Mouse (Mus musculus) kidney, embryonic 14.5 days (tissue): ENCODE results near the gene Pld5. TPM values are rescaled to one million over a fixed set of nuclear protein-coding genes. Genes with fewer than 3 reads are reported as not detected.

Source experiments
- ATAC-seq: fragments of 200-750 bp; cut with Nextera tagmentation; 2 replicates; pipeline ENCODE4 v1.8.0; 2017; ENCODE audit warnings: moderate number of reproducible peaks, mild to moderate bottlenecking, moderate TSS enrichment, moderate library complexity; ENCODE audit not compliant: low FRiP score, low TSS enrichment
- H3K27ac ChIP-seq: fragments of 300-500 bp; sonication (generic); 2 replicates; pipeline ENCODE4 v1.5.1; 2014; ENCODE audit warnings: low read depth, mild to moderate bottlenecking, low read length, moderate library complexity, mixed read lengths
- H3K27me3 ChIP-seq: fragments of 300-500 bp; sonication (generic); 2 replicates; pipeline ENCODE4 v1.6.1; 2014; ENCODE audit warnings: mild to moderate bottlenecking, low read length; ENCODE audit not compliant: control insufficient read depth, insufficient read depth
- H3K36me3 ChIP-seq: fragments of 300-500 bp; sonication (generic); 2 replicates; pipeline ENCODE4 v1.6.1; 2014; ENCODE audit warnings: low read length, mixed read lengths; ENCODE audit not compliant: control insufficient read depth, insufficient read depth
- H3K4me1 ChIP-seq: fragments of 300-500 bp; sonication (generic); 2 replicates; pipeline ENCODE4 v1.6.1; 2014; ENCODE audit warnings: low read length, mixed read lengths; ENCODE audit not compliant: control insufficient read depth, insufficient read depth
- H3K4me2 ChIP-seq: fragments of 300-500 bp; sonication (generic); replicated peaks from 2 replicates; pipeline ENCODE4 v1.6.1; 2014; ENCODE audit warnings: low read depth, mild to moderate bottlenecking, low read length
- H3K4me3 ChIP-seq: fragments of 300-500 bp; sonication (generic); 2 replicates; pipeline ENCODE4 v1.5.1; 2014; ENCODE audit warnings: mild to moderate bottlenecking, low read length
- H3K9ac ChIP-seq: fragments of 300-500 bp; sonication (generic); 2 replicates; pipeline ENCODE4 v1.6.1; 2014; ENCODE audit warnings: low read depth, mild to moderate bottlenecking, low read length, moderate library complexity
- H3K9me3 ChIP-seq: fragments of 300-500 bp; sonication (generic); 2 replicates; pipeline ENCODE4 v1.6.1; 2016; ENCODE audit warnings: low read length; ENCODE audit not compliant: control insufficient read depth
- WGBS: fragments of 180-500 bp; shearing (Covaris S2); extraction: QIAGEN DNeasy Blood & Tissue Kit; methylation state at CpG from one replicate; pipeline ENCODE4 v1.1.7; 2014; 5-methylcytosine and 5-hydroxymethylcytosine counted together
- polyA plus RNA-seq: library from polyadenylated mRNA; unstranded; fragments of >200 nt; fragmentation: Nextera tagmentation; extraction: Ambion mirVana; gene quantifications from 2 replicates; pipeline ENCODE4 v1.2.1, GENCODE M21; 2014

Gene Pld5
- polyA plus RNA-seq, 1 experiment from 2014 or later: 2.0 TPM

GRCm38 (mm10) chr1:175970710-175971109 lies 304.4 kb downstream of the Pld5 start:
- no peaks in the 10 kb centered on the region for H3K36me3 ChIP-seq
- no peaks in the 10 kb centered on the region for H3K4me1 ChIP-seq
- no peak overlapping the region for H3K9ac ChIP-seq
- H3K4me2 ChIP-seq: no peak overlapping the region
- H3K4me3 ChIP-seq: no peak overlapping the region
- H3K27me3 ChIP-seq: no peaks in the 10 kb centered on the region
- 90% methylated on average over 5 of the region's 5 CpGs for WGBS
- no peak overlapping the region for H3K27ac ChIP-seq
- ATAC-seq: no peak
- H3K9me3 ChIP-seq: no peaks in the 10 kb centered on the region

GRCm38 (mm10) chr1:175967004-175967745 lies 307.9 kb downstream of the Pld5 start:
- Histone ChIP-seq H3K4me2 (no peak overlapping the region), H3K27me3 (no peaks in the 10 kb centered on the region), H3K9me3 (no peaks in the 10 kb centered on the region), H3K9ac (no peak overlapping the region), H3K27ac (no peak overlapping the region), H3K4me1 (no peaks in the 10 kb centered on the region), H3K36me3 (no peaks in the 10 kb centered on the region), H3K4me3 (no peak overlapping the region)
- ATAC-seq: no peak
- 90% methylated on average over 5 of the region's 5 CpGs for WGBS

- no peak overlapping the region for H3K4me3 ChIP-seq
- no peaks in the 10 kb centered on the region for H3K4me1 ChIP-seq
- no peaks in the 10 kb centered on the region for H3K27me3 ChIP-seq
- no peaks in the 10 kb centered on the region for H3K9me3 ChIP-seq
- H3K4me2 ChIP-seq: no peak overlapping the region
- ATAC-seq: no peak
- no peak overlapping the region for H3K9ac ChIP-seq
- H3K27ac ChIP-seq: no peak overlapping the region
- 87% methylated on average over 2 of the region's 2 CpGs for WGBS
- H3K36me3 ChIP-seq: no peaks in the 10 kb centered on the region
Measured at GRCm38 (mm10) chr1:175961786-175962185, 313.3 kb downstream of the Pld5 start.

- Histone ChIP-seq H3K4me2 (no peak overlapping the region), H3K27me3 (no peaks in the 10 kb centered on the region), H3K9me3 (no peaks in the 10 kb centered on the region), H3K27ac (no peak overlapping the region), H3K4me1 (no peaks in the 10 kb centered on the region), H3K9ac (no peak overlapping the region), H3K36me3 (no peaks in the 10 kb centered on the region), H3K4me3 (no peak overlapping the region)
- 89% methylated on average over 2 of the region's 2 CpGs for WGBS
- ATAC-seq: no peak
Measured at GRCm38 (mm10) chr1:175950851-175951250, 324.3 kb downstream of the Pld5 start.

- no peaks in the 10 kb centered on the region for H3K4me1 ChIP-seq
- no peaks in the 10 kb centered on the region for H3K27me3 ChIP-seq
- ATAC-seq: no peak
- H3K27ac ChIP-seq: no peak overlapping the region
- H3K4me2 ChIP-seq: no peak overlapping the region
- no peak overlapping the region for H3K9ac ChIP-seq
- WGBS: 65% methylated on average over 3 of the region's 3 CpGs
- H3K36me3 ChIP-seq: no peaks in the 10 kb centered on the region
- no peaks in the 10 kb centered on the region for H3K9me3 ChIP-seq
- H3K4me3 ChIP-seq: no peak overlapping the region
Measured at GRCm38 (mm10) chr1:175950421-175950820, 324.7 kb downstream of the Pld5 start.

- H3K4me2 ChIP-seq: no peak overlapping the region
- no peaks in the 10 kb centered on the region for H3K9me3 ChIP-seq
- ATAC-seq: peak; percentile 52; the same call in 1 of the 2 replicates
- no peaks in the 10 kb centered on the region for H3K27me3 ChIP-seq
- H3K4me3 ChIP-seq: no peak overlapping the region
- H3K9ac ChIP-seq: no peak overlapping the region
- H3K36me3 ChIP-seq: no peaks in the 10 kb centered on the region
- no peaks in the 10 kb centered on the region for H3K4me1 ChIP-seq
- H3K27ac ChIP-seq: no peak overlapping the region
- WGBS: 30% methylated on average over 4 of the region's 4 CpGs
Measured at GRCm38 (mm10) chr1:175946718-175947315, 328.3 kb downstream of the Pld5 start.

GRCm38 (mm10) chr1:175943168-175943567 lies 331.9 kb downstream of the Pld5 start:
- Histone ChIP-seq H3K36me3 (no peaks in the 10 kb centered on the region), H3K4me3 (no peak overlapping the region), H3K4me1 (no peaks in the 10 kb centered on the region), H3K27me3 (no peaks in the 10 kb centered on the region), H3K27ac (no peak overlapping the region), H3K9me3 (no peaks in the 10 kb centered on the region), H3K4me2 (no peak overlapping the region), H3K9ac (no peak overlapping the region)
- ATAC-seq: no peak
- 89% methylated on average over 7 of the region's 7 CpGs for WGBS

GRCm38 (mm10) chr1:175938731-175939130 lies 336.4 kb downstream of the Pld5 start:
- no peak overlapping the region for H3K4me3 ChIP-seq
- H3K4me2 ChIP-seq: no peak overlapping the region
- ATAC-seq: no peak
- no peaks in the 10 kb centered on the region for H3K36me3 ChIP-seq
- no peaks in the 10 kb centered on the region for H3K27me3 ChIP-seq
- H3K9ac ChIP-seq: no peak overlapping the region
- WGBS: 80% methylated on average over 3 of the region's 3 CpGs
- no peaks in the 10 kb centered on the region for H3K4me1 ChIP-seq
- H3K9me3 ChIP-seq: no peaks in the 10 kb centered on the region
- no peak overlapping the region for H3K27ac ChIP-seq

- ATAC-seq: peak; percentile 94
- Histone ChIP-seq H3K36me3 (no peaks in the 10 kb centered on the region), H3K4me1 (no peaks in the 10 kb centered on the region), H3K27me3 (no peaks in the 10 kb centered on the region), H3K4me2 (peak overlapping the region; percentile 35), H3K9ac (no peak overlapping the region), H3K27ac (no peak overlapping the region), H3K4me3 (no peak overlapping the region), H3K9me3 (no peaks in the 10 kb centered on the region)
- 13% methylated on average over 11 of the region's 11 CpGs for WGBS
Measured at GRCm38 (mm10) chr1:175936282-175936737, 338.8 kb downstream of the Pld5 start.
